Mouse (Mus musculus) testis, adult 2 months (tissue): ENCODE results near the gene Chpt1. TPM values are rescaled to one million over a fixed set of nuclear protein-coding genes. Genes with fewer than 3 reads are reported as not detected.

ENCODE experiments used
- H3K27ac ChIP-seq: fragments of 200-500 bp; 2 replicates; pipeline ENCODE4 v1.5.1; 2012; ENCODE audit warnings: low read depth, low read length; ENCODE audit not compliant: control insufficient read depth, insufficient read depth
- H3K27me3 ChIP-seq: fragments of 200-500 bp; 2 replicates; pipeline ENCODE4 v1.6.1; 2012; ENCODE audit warnings: mild to moderate bottlenecking, low read length, moderate library complexity; ENCODE audit not compliant: control insufficient read depth, insufficient read depth
- H3K36me3 ChIP-seq: fragments of 200-500 bp; 2 replicates; pipeline ENCODE4 v1.6.1; 2012; ENCODE audit warnings: mild to moderate bottlenecking, low read length; ENCODE audit not compliant: control insufficient read depth, insufficient read depth
- H3K4me1 ChIP-seq: fragments of 200-500 bp; 2 replicates; pipeline ENCODE4 v1.6.1; 2012; ENCODE audit warnings: low read length; ENCODE audit not compliant: control insufficient read depth, insufficient read depth
- H3K4me3 ChIP-seq: fragments of 200-500 bp; 2 replicates; pipeline ENCODE4 v1.5.1; 2012; ENCODE audit warnings: low read depth, mild to moderate bottlenecking, low read length, moderate library complexity, mixed read lengths; ENCODE audit not compliant: control insufficient read depth
- CTCF ChIP-seq: fragments of 200-500 bp; IDR thresholded peaks from 2 replicates; pipeline ENCODE4 v1.5.1; 2012; ENCODE audit warnings: low read depth, mild to moderate bottlenecking, inconsistent platforms, low read length, moderate library complexity; ENCODE audit not compliant: control insufficient read depth, insufficient read depth, insufficient replicate concordance
- POLR2A ChIP-seq: fragments of 200-500 bp; IDR thresholded peaks from 2 replicates; pipeline ENCODE4 v1.6.1; 2012; ENCODE audit warnings: low read depth, mild to moderate bottlenecking, inconsistent platforms, low read length, moderate library complexity; ENCODE audit not compliant: control insufficient read depth
- polyA plus RNA-seq: library from polyadenylated mRNA; depleted of rRNA; stranded (reverse); fragments of >200 nt; gene quantifications from 2 replicates; pipeline ENCODE4 v1.2.3, GENCODE M21; 2012

Chpt1 gene
- polyA plus RNA-seq, 1 experiment: 82.5 TPM

GRCm38 (mm10) chr10:88514495-88514894, 10.6 kb upstream of the Chpt1 start:
- Histone ChIP-seq H3K27me3 (no peaks in the 10 kb centered on the region), H3K4me1 (no peaks in the 10 kb centered on the region), H3K36me3 (no peaks in the 10 kb centered on the region), H3K4me3 (no peak overlapping the region), H3K27ac (no peak overlapping the region)
- TF ChIP-seq CTCF (no peak), POLR2A (no peak)

- Histone ChIP-seq H3K4me3 (no peak overlapping the region), H3K27ac (no peak overlapping the region), H3K36me3 (no peaks in the 10 kb centered on the region), H3K4me1 (no peaks in the 10 kb centered on the region), H3K27me3 (no peaks in the 10 kb centered on the region)
- TF ChIP-seq POLR2A: no peak
- TF ChIP-seq CTCF: no peak
These were observed 9.8 kb upstream of the Chpt1 start for GRCm38 (mm10) chr10:88513574-88514135.

GRCm38 (mm10) chr10:88511355-88511754, 7.5 kb upstream of the Chpt1 start:
- no peaks in the 10 kb centered on the region for H3K4me1 ChIP-seq
- no peaks in the 10 kb centered on the region for H3K36me3 ChIP-seq
- no peaks in the 10 kb centered on the region for H3K27me3 ChIP-seq
- H3K27ac ChIP-seq: no peak overlapping the region; the same call in 1 of the 2 replicates
- TF ChIP-seq CTCF (no peak), POLR2A (no peak)
- H3K4me3 ChIP-seq: no peak overlapping the region

- no peaks in the 10 kb centered on the region for H3K27me3 ChIP-seq
- no peaks in the 10 kb centered on the region for H3K4me1 ChIP-seq
- no peak for TF ChIP-seq CTCF
- TF ChIP-seq POLR2A: no peak
- H3K27ac ChIP-seq: no peak overlapping the region
- no peaks in the 10 kb centered on the region for H3K36me3 ChIP-seq
- H3K4me3 ChIP-seq: no peak overlapping the region
These were observed 6.8 kb upstream of the Chpt1 start for GRCm38 (mm10) chr10:88510503-88511271.

- Histone ChIP-seq H3K27ac (no peak overlapping the region), H3K36me3 (no peaks in the 10 kb centered on the region), H3K4me3 (no peak overlapping the region), H3K4me1 (peaks cover 4% of the 10 kb centered on the region), H3K27me3 (no peaks in the 10 kb centered on the region)
- TF ChIP-seq CTCF: no peak
- no peak for TF ChIP-seq POLR2A
These were observed 3.8 kb upstream of the Chpt1 start for GRCm38 (mm10) chr10:88507691-88508143.

GRCm38 (mm10) chr10:88505256-88505655, 1.4 kb upstream of the Chpt1 start:
- peaks cover 4% of the 10 kb centered on the region for H3K4me1 ChIP-seq
- no peaks in the 10 kb centered on the region for H3K36me3 ChIP-seq
- peak overlapping the region; percentile 60 for H3K4me3 ChIP-seq
- H3K27ac ChIP-seq: peak overlapping the region; percentile 12; the same call in 1 of the 2 replicates
- no peaks in the 10 kb centered on the region for H3K27me3 ChIP-seq
- TF ChIP-seq POLR2A: no peak
- TF ChIP-seq CTCF: no peak

- H3K27ac ChIP-seq: peak overlapping the region; percentile 77; the same call in 1 of the 2 replicates
- H3K4me3 ChIP-seq: peak overlapping the region; percentile 87; the same call in 1 of the 2 replicates
- no peaks in the 10 kb centered on the region for H3K27me3 ChIP-seq
These were observed 608 bp upstream of the Chpt1 start for GRCm38 (mm10) chr10:88504481-88504880.

GRCm38 (mm10) chr10:88502919-88503318, 954 bp downstream of the Chpt1 start:
- H3K4me3 ChIP-seq: peak overlapping the region; percentile 90
- peak overlapping the region; percentile 45 for H3K27ac ChIP-seq

More at GRCm38 (mm10) chr10:88504481-88504880, 608 bp upstream of the Chpt1 start:
- peaks cover 4% of the 10 kb centered on the region for H3K4me1 ChIP-seq
- no peaks in the 10 kb centered on the region for H3K36me3 ChIP-seq
- TF ChIP-seq CTCF (no peak), POLR2A (no peak)

More at GRCm38 (mm10) chr10:88502919-88503318, 954 bp downstream of the Chpt1 start:
- TF ChIP-seq POLR2A (no peak), CTCF (no peak)
- Histone ChIP-seq H3K36me3 (no peaks in the 10 kb centered on the region), H3K27me3 (no peaks in the 10 kb centered on the region), H3K4me1 (peaks cover 4% of the 10 kb centered on the region)
